Mouse (Mus musculus): Measurements from ENCODE around the gene Olfr1216.
"Not testable (repeated sequence)": the region's sequence is repeated elsewhere in the genome, so short reads cannot be mapped to it uniquely, and the experiment has no call there.

Gene Olfr1216

GRCm38 (mm10) chr2:89018240-89018639 lies at the start of gene Olfr1216:
Gene Olfr1216 (minus strand): TSS chr2:89018340.
- in situ Hi-C loops (cut with MboI, MseI) = no loop called here

- in situ Hi-C loops (cut with MboI, MseI) = no loop called here
These were observed 42.9 kb upstream of the Olfr1216 start, which contains the start of gene Olfr1218 for GRCm38 (mm10) chr2:89061087-89061486. Gene Olfr1218 (minus strand): TSS chr2:89061187.

- in situ Hi-C loops (cut with MboI, MseI) = no loop called here
These were observed 13.8 kb upstream of the Olfr1216 start, which contains the start of gene Olfr1217 for GRCm38 (mm10) chr2:89031965-89032364. Gene Olfr1217 (minus strand): TSS chr2:89032065.

DNA sequence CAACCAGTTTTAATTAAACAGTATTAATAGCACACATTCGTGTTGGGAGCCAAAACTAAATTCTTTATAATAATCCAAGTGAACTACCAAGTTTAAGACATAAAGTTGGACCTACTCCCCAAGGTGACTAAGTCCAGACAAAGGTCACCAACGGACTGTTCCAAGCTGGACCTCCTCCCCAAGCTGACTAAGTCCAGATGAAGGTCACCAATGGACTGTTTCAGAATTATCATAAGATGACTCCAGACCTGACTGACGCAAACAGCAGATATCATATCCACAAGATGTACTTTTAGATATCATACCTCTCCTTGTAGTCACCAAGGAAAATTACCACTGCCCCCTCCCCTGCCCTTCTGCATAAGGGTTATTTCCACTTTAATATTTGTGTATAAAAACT lies 3.3 kb upstream of the Olfr1216 start:
- in situ Hi-C loops (cut with MboI, MseI) = not testable (repeated sequence)

- in situ Hi-C loops (cut with MboI, MseI) = no loop called here
These were observed 11.3 kb downstream of the Olfr1216 start, which contains the start of gene Olfr1215 for GRCm38 (mm10) chr2:89006873-89007272. Gene Olfr1215 (minus strand): TSS chr2:89006973.

- in situ Hi-C loops (cut with MboI, MseI) = no loop called here
These were observed 25.6 kb downstream of the Olfr1216 start, which contains the start of gene Olfr1214 for GRCm38 (mm10) chr2:88992553-88992952. Gene Olfr1214 (minus strand): TSS chr2:88992653.

DNA sequence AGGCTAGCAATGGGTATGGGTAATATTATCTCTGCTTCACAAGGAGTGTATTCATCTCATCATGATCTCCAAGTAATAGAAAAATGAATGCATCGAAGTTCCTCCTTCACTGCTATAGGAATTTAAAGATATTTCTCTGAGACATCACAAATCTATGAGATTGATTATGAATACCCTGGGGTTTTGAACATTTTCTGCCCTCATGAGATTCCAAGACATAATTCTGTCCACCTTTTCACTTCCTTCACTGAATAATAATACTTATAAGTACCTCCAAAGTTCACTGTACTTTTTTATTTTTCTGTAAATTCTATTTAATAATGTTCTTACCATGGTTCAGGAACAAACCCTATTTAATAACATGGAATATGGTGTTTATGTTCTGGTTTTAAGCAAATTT lies 38.0 kb downstream of the Olfr1216 start, which contains the start of gene Gm13762:
Gene Gm13762, minus strand, starts transcription at position 101 of the 400 bp plus-strand sequence.
- in situ Hi-C loops (cut with MboI, MseI) = no loop called here

Data from T-helper 1 cell (primary cell).